Mouse (Mus musculus) layer of hippocampus, adult 6 months (tissue): Measurements from ENCODE around the gene Ciao2a. TPM values are rescaled to one million over a fixed set of nuclear protein-coding genes. Genes with fewer than 3 reads are reported as not detected.

Source experiments
- long read RNA-seq, 2 experiments: library from polyadenylated mRNA; unstranded; transcript quantifications; one replicate each; pipeline ENCODE4 v2.0.0; 2019 to 2020
- polyA plus RNA-seq: library from polyadenylated mRNA; unstranded; fragments of <200 nt; fragmentation: Nextera tagmentation; gene quantifications from 2 replicates; pipeline ENCODE4 v1.2.3, GENCODE M21; 2021

Ciao2a gene
- polyA plus RNA-seq: 51.4 and 57.5 TPM in 2 replicates
- long read RNA-seq, experiment 1, transcript Ciao2a-201 (5 exons, 1,240 nt): major isoform, 55 of 64 reads
- long read RNA-seq, experiment 1, partial matches to known transcripts: 1 of 64 reads
- long read RNA-seq, experiment 1, other reads (novel, unspliced or antisense): 8 of 64 reads
- long read RNA-seq, experiment 2, transcript Ciao2a-201 (5 exons, 1,240 nt): major isoform, 63 of 67 reads
- long read RNA-seq, experiment 2, partial matches to known transcripts: 0 of 67 reads
- long read RNA-seq, experiment 2, other reads (novel, unspliced or antisense): 4 of 67 reads

GRCm38 (mm10) chr9:66126456-66127192 lies at the start of gene Ciao2a, which contains the start of gene Snx1:
Gene Ciao2a, plus strand, starts transcription at chr9:66126611.
Gene Snx1, minus strand, starts transcription at chr9:66126587.

GRCm38 (mm10) chr9:66157958-66158830 lies 31.8 kb downstream of the Ciao2a start, which contains the start of gene Dapk2:
Gene Dapk2, plus strand, starts transcription at chr9:66158223.

Other genes with a start within 250 kb of the Ciao2a start
- gene Pclaf, start 236.4 kb upstream of the Ciao2a start, polyA plus RNA-seq: 0.25 and 0.49 TPM in 2 replicates
- gene Trip4, start 217.8 kb upstream of the Ciao2a start, polyA plus RNA-seq: 19.4 and 21.2 TPM in 2 replicates
- 13.1 and 14.7 TPM in 2 replicates for gene Csnk1g1, start 217.7 kb upstream of the Ciao2a start, polyA plus RNA-seq
- 350 and 360 TPM in 2 replicates for gene Ppib, start 66.4 kb upstream of the Ciao2a start, polyA plus RNA-seq
- 4.4 and 5.8 TPM in 2 replicates for gene Snx22, start 56.9 kb upstream of the Ciao2a start, polyA plus RNA-seq
- 63.8 and 65.4 TPM in 2 replicates for gene Snx1, start within 50 bp of the Ciao2a start, polyA plus RNA-seq
- gene Dapk2, start 31.6 kb downstream of the Ciao2a start, polyA plus RNA-seq: 1.8 and 2.4 TPM in 2 replicates
- 11.8 and 13.8 TPM in 2 replicates for gene Herc1, start 223.8 kb downstream of the Ciao2a start, polyA plus RNA-seq